Mouse (Mus musculus): ENCODE data around the gene Zfp263.

Gene Zfp263

DNA sequence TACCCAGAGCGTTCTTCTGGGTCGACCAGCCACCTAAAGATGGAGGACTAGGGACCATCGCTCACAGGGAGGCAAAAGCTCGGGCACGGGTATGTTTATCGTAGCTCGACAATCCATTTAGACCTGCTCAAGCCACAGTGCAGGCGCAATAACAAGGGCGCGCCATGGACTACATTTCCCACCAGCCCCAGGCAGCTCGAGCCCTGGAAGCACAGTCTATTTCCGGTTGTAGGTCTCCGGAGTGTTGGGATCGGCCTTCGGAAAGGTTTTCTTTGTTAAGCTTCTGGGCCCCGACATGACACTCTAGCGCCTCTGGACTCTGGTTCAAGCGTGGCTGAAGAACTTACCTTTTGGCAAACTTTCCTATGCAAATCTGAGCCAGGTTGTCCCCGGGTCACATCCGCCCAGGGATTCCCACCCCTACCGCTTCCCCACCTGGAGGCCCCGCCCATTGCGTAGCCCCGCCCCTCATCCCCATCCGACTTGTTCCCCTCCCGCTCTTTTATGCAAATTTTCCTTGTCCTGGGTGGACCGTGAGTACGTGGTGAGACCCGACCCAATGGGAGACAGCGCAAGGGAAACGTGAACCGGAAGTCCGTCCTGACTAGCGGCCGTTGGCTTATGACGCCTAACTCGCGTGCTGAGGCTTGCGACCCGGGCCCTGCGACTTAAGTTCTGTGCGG is at the start of gene Zfp263:
TSS of gene Zfp263 (plus strand) at position 591 of the 683 bp plus-strand sequence.
- DNase-seq (ENCODE audit: low spot score in 2 of 2), result peak; percentile 93 to 97

DNA sequence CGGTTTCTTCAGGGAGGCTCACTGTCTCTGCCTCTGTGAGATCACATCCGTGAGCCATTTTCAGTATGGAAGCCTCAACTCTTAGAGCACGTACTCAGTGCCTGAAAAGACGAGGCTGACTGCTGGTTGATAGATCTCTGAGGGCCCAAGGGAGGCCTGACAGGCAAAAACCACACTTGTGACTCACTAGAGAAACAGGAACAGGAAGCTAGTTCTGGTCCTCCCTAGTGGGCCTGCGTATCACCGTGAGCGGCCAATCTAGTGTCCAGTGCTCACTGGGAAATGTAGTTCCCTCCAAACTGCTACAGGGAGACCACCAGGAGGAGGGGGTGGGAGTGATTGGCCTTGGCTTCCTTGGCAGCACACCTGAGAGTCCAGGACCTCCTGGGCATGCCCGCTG is 44.6 kb upstream of the Zfp263 start:
- no peak for DNase-seq (ENCODE audit: low spot score in 2 of 2)

DNA sequence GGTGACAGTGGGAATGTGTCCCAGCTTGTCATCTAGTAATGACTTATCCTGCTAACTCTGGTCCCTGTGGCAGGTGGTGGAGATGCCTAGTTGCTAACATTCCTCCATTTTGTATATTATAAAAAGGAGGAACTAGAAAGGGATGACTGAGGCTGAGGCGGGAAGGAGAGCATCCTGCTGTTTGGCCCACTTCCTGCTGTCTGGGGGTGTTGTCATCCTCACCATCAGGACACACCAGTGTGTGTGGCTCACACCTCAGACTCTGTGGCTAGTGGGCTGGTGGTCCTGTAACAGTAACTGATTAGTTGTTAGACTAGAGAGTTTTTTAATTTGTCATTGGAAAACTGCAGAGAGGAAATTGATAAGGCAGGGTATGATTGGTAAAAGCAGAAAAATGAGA is 43.0 kb upstream of the Zfp263 start:
- DNase-seq (ENCODE audit: low spot score in 2 of 2), result no peak

DNA sequence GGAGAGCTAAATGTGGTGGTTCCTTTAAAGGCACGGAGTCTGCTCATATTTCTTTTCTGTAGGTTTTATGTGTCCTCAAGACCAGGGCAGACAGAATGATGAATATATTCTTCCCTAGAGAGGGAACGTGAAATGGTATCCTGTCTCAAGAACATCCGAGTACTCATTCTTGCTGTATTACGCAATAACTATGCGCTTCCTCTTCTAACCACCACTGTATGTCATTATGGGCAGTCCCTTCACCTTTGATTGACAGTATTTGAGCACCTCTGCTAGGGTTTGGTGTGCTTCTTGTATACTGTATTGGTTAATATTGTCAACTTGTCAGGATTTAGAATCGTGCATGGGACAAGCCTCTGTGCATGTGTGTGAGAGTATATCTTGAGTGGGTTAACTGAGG is 37.2 kb upstream of the Zfp263 start:
- DNase-seq (ENCODE audit: low spot score in 2 of 2), result no peak

DNA sequence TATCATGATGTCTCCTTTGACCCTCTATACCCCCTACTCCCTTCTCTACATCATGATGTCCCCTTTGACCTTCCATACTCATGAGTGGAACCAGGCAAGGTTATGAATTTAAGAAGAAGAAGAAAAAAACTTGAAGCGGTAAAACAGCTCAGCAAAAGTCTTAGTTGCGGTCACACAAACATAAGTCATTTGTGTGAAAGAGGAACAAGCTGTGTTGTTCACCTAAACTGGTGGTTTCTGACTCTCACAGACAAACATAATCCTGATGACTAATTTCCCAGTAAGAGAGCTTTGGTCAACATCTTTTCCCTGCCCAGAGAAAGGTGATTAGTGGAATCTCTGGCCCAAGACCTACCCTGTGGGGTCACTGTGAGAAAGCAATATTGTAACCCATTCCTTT is 29.2 kb upstream of the Zfp263 start:
- no peak for DNase-seq (ENCODE audit: low spot score in 2 of 2)

DNA sequence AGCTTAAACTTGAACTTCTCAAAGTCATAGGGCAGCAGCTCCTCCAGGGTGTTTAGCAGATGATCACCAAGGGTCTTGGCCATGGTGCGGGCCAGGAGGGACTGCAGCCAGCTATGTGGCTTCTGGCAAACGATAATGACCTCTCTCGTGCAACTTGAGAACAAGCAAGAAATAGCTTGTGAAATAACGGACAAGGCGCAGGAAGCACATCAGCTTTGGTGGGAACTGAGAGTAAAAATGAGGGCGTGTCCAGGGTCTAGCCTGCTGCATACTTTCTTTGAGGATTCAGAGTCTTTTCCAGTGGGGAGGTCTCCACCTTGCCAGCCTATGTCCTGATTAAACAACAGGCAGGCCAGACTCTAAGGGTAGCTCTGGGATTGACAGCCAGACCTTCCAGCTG is 25.9 kb upstream of the Zfp263 start, which contains the start of gene Mefv:
TSS of gene Mefv (minus strand) at position 118 of the 400 bp plus-strand sequence.
- DNase-seq (ENCODE audit: low spot score in 2 of 2), result no peak

DNA sequence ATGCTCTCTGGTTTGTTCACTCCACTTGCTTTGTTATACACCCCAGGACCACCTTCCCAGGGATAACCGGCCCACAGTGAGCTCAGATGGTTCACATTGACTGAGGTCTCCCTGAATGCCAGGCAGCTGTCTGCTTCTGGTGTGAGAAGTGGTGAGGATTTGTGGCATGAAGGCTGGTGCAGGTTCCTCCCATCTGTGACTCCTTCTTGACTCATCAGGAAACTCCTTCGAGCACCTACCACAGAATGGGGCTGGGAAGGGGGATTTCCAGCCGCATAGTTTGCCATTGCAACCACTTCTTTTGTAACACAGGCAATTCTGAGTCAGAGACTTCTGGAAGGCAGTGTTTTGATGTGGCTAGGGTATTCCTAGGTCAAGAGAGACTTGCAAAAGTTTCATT is 20.7 kb upstream of the Zfp263 start:
- no peak for DNase-seq (ENCODE audit: low spot score in 2 of 2)

DNA sequence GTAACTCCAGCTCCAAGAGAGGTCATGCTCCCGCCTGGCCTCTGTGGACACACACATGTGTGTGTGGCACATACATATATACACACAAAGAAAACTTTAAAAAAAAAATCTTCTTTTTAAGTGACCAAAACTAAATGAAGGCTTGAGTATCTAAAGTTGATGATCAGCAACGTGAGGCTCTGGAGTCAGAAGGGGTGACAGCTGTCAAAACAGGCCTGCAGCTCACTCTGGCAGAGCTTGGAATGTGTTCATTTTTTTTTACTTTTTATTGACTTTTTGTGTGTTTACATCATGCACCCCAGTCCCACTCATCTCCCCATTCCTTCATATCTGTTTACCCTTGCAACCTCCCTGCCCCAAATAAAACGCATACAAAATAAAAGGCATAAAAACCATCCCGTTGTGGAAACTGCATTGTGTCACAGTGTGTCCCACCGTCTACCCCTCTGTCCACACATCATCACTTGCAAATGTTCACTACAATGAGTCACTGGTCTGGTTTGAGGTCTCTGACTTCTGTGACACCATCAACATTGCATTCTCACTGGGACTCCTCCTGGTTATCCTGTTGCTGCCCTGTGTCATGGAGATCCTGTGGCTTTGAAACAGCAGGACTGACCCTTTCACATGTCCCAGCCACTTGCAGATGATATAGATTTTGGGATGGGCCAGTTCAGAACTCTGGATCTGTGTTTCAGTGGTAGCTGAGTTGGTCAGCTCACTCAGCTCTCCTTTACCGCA is 15.7 kb upstream of the Zfp263 start:
- no peak for DNase-seq (ENCODE audit: low spot score in 2 of 2)

DNA sequence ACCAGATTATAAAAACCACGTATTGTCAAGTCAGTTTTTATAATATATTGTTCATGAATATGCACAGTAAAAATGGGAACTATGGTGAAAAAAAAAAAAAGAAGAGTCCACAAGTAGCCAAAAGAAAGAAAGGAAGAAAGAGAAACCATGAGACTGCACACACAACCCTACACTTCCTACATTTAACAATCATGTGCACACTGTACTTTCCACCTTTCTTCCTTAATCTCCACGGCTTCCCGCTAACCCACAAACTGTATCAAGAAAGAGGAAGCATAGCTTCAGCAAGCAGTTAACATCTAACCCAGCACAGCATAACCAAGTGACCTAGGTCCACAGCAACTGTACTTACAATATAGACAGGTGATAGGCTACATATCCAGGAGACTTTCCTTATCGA is 11.3 kb upstream of the Zfp263 start:
- DNase-seq (ENCODE audit: low spot score in 2 of 2), result no peak

DNA sequence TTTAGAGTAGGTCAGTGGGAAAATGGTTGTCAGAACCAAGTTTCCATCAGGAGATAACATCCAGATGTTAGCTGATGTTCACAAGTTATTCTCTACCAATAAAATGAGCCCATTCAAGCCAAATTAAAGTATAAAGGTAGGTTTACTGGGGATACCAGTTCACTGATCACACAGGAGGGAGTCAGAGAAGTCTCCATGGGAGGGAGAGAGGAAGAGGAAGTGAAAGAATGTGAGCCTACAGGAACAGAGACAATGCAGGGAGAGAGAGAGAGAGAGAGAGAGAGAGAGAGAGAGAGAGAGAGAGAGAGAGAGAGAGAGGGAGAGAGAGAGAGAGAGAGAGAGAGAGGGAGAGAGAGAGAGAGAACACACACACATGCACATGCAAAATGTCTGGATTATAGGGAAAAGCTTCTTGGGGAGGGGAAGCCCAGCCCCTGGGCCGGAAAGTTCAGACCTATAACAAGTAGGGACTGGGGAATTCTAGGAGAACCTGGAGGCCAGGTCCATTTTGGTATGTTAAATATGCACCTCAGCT is 10.6 kb upstream of the Zfp263 start:
- DNase-seq (ENCODE audit: low spot score in 2 of 2), result no peak

DNA sequence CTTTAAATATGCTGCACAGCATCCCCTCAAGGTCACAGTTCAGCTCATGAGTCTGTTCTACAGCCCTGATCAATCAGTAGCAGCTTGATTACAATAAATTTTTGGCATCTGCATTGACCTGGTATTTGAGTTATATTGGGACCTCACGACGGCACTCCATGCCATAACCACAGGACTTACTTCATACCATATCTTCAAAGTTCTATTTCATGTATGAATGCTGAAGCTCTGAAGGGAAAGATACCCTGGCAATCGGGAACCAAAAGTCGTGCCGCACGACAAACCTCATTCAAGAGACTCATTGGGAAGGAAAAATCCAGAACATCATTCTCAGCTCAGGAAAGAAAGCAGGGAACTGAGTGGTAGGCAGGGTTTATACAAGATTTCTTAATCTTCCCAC is 1.4 kb upstream of the Zfp263 start:
- no peak for DNase-seq (ENCODE audit: low spot score in 2 of 2)

DNA sequence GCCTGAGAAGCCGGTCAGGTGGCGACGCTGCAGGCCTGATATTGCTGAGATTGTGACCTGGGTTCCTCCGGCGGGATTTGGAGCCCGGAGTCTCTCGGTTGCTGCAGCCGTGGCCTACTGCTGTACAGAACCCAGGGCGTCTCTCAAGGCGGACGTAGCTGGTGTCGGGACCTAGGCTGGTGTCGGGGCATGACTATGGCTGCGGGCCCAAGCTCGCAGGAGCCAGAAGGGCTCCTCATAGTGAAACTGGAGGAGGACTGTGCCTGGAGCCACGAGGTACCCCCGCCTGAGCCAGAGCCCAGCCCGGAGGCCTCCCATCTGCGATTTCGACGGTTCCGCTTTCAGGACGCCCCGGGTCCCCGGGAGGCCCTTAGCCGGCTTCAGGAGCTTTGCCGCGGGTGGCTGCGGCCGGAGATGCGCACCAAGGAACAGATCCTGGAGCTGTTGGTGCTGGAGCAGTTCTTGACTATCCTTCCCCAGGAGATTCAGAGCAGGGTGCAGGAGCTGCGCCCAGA is 350 bp downstream of the Zfp263 start:
- DNase-seq (ENCODE audit: low spot score in 2 of 2), result peak in 1 of 2 experiments; percentile 4

DNA sequence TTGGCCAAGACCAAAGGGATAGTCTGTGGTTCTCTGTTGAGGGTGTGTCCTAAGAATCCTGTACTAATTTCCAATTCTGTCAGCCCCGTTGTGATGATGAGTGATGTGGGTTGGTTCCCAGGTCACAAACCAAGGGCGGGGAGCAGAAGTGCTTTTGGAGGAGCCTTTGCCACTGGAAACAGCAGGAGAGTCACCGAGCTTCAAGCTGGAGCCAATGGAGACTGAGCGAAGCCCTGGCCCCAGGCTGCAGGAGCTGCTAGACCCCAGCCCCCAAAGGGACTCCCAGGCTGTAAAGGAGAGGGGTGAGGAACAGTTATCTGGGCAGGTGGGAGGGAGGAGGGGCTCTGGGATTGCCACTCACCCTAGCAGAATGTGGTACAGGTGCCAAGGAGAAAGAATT is 1.8 kb downstream of the Zfp263 start:
- DNase-seq (ENCODE audit: low spot score in 2 of 2), result no peak

DNA sequence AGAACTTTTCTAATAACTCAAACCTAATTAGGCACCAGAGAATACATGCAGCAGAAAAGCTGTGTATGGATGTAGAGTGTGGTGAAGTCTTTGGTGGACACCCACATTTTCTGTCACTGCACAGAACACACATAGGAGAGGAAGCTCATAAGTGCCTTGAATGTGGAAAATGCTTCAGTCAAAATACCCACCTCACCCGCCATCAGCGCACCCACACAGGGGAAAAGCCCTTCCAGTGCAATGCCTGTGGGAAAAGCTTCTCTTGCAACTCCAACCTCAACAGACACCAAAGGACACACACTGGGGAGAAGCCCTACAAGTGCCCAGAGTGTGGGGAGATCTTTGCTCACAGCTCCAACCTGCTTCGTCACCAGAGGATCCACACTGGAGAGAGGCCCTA is 5.1 kb downstream of the Zfp263 start:
- DNase-seq (ENCODE audit: low spot score in 2 of 2), result no peak

DNA sequence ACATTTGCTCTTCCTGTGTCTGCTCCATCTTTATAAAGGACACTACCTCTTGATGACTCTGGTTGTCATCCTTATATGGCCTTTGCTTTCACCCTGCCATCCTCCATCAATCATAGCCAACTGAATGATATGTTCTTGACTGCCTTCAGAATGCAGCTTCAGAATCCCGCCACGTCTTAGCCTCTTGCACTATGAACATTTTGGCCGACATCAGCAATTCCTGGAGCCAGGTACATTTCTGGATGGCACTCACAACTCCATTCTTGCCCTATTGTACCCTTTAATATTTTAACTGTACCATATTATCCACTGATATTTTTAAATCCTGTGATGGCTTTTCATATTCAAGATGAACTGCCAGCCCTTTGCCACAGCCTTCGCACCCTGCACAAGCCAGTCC is 27.7 kb downstream of the Zfp263 start:
- no peak for DNase-seq (ENCODE audit: low spot score in 2 of 2)

DNA sequence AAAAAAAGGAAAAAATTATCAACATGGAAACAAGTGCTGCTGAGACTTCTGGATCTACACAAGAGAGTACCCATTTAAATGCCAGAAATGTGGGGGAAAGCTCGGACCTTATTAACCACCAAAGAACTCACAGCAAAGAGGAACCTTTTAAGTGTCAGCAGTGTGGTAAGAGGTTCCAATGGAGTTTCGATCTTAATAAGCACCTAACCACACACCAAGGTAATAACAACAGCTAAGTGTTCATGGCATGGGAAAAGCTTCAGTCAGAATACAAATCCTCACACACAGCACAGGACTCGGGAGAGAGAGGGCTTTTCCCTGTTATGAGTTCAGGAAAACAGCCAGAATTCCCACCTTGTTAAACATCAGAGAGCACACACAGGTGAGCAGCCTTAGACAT is 32.5 kb downstream of the Zfp263 start:
- DNase-seq (ENCODE audit: low spot score in 2 of 2), result no peak

DNA sequence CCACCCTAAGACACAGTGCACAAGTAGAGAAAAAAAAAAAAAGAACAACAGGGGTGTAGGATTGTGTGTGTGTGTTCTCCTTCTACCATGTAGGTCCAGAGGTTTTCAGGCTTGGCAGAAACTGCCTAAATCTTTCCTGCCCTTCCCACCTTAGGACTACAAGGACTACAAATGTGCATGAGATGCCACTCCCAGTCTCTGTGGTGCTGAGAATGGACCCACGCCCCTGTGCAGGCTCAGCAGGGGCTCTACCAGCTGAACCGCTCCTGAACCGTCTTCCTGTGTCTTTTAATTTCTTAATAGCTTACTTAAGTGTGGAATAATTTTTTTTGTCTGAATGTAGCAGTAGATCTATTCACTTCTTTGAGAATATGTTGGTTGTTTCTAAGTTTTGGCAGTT is 34.1 kb downstream of the Zfp263 start:
- DNase-seq (ENCODE audit: low spot score in 2 of 2), result no peak

DNA sequence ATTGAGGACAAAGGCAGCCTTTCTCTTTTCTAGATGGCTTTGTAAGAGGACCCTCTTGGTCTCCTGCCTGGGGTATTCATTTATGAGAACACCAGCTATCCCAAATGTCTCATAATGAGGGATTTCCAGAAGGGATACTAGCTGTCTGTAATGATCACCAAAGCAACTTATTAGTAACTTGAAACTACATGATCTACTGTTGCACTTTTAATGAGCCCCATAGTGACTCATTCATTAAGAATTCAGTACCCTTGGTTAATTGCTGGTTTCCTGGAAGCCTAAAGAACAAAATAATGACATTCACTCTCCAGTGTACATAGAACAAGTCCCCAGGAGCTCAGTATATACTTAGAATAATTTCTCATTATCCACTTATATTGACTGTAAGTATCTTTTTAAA is 37.3 kb downstream of the Zfp263 start:
- DNase-seq (ENCODE audit: low spot score in 2 of 2), result no peak

DNA sequence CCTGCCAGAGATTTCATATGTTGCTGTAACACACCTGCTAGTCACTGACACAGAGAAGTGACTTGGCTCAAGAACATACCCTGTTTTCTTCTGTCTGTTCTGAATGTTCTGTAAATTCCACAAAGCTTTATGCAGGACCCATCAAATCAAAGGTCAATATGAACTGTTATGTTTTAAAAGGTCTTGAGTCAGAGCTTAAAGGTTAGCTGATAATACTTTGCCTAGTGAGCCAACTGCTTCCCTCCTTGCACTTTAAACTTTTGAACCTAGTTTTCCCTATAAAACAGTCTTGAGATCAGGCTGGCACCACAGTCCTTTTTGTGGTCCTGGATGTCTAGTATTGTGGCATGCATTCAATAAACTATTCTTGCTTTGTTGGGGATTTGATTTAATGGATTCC is 44.5 kb downstream of the Zfp263 start:
- no peak for DNase-seq (ENCODE audit: low spot score in 2 of 2)

Data from right cerebral cortex, adult 2 months (tissue).